In genomic region chr5:74733885-74734558, GRCm38 (mm10) we compare ENCODE assay signal across 22 mouse cellular contexts. TPM values are rescaled to one million over a fixed set of nuclear protein-coding genes. Genes with fewer than 3 reads are reported as not detected.
DNase-seq lines count a peak whose midpoint lies in the region; ATAC-seq and TF ChIP-seq lines count a peak whose summit lies in the region.
"Had no signal": no experiment of that assay in that cellular context is flagged by ENCODE, and none has a peak within 500 bp of the region (broad histone marks: within the 10 kb centered on the region; RNA-seq: fewer than 3 reads in every experiment).

No protein-coding gene starts in this region.

- no peaks in the 10 kb centered on the region; the same call in 1 of the 2 replicates for H3K27me3 ChIP-seq in lung, embryonic 14.5 days (ENCODE audit: insufficient read depth, low read length)
- H3K27me3 ChIP-seq in embryonic facial prominence, embryonic 12.5 days = no peaks in the 10 kb centered on the region
- no peaks in the 10 kb centered on the region for H3K27me3 ChIP-seq in limb, embryonic 11.5 days (ENCODE audit: control insufficient read depth, insufficient read depth, low read length)
- H3K27me3 ChIP-seq: CH12.LX; hindbrain, embryonic 13.5 days had no signal

- WGBS in lung, embryonic 14.5 days = 53% methylated on average over 7 of the region's 7 CpGs
- 43% methylated on average over 7 of the region's 7 CpGs for WGBS in embryonic facial prominence, embryonic 12.5 days
- WGBS in limb, embryonic 11.5 days = 43% methylated on average over 7 of the region's 7 CpGs

- H3K4me2 ChIP-seq in lung, embryonic 14.5 days = no peak overlapping the region
- no peak overlapping the region for H3K4me2 ChIP-seq in embryonic facial prominence, embryonic 12.5 days (replicated peaks)
- H3K4me2 ChIP-seq in limb, embryonic 11.5 days (ENCODE audit: low read depth, severe bottlenecking) = no peak overlapping the region; the same call in 1 of the 2 replicates
- H3K4me2 ChIP-seq: heart, embryonic 15.5 days; hindbrain, embryonic 13.5 days; liver, embryonic 11.5 days; midbrain, embryonic 12.5 days had no signal

- H3K4me1 ChIP-seq in lung, embryonic 14.5 days (ENCODE audit: insufficient read depth) = peaks cover 7% of the 10 kb centered on the region; the same call in 1 of the 2 replicates
- peaks cover 15% of the 10 kb centered on the region for H3K4me1 ChIP-seq in embryonic facial prominence, embryonic 12.5 days
- H3K4me1 ChIP-seq in limb, embryonic 11.5 days (ENCODE audit: control insufficient read depth, insufficient read depth, low read length) = peaks cover 6% of the 10 kb centered on the region
- H3K4me1 ChIP-seq: midbrain, embryonic 12.5 days had no signal

- no peak for ATAC-seq in lung, embryonic 14.5 days (ENCODE audit: insufficient read depth)
- peak; percentile 63; the same call in 1 of the 2 replicates for ATAC-seq in embryonic facial prominence, embryonic 12.5 days (ENCODE audit: insufficient number of reproducible peaks, insufficient read depth, low FRiP score, low TSS enrichment)
- peak; percentile 65 for ATAC-seq in limb, embryonic 11.5 days (ENCODE audit: insufficient number of reproducible peaks, low FRiP score, low TSS enrichment, low read depth)
- ATAC-seq: forebrain, embryonic 14.5 days had no signal

- no peaks in the 10 kb centered on the region for H3K36me3 ChIP-seq in lung, embryonic 14.5 days (ENCODE audit: insufficient read depth)
- no peaks in the 10 kb centered on the region for H3K36me3 ChIP-seq in embryonic facial prominence, embryonic 12.5 days
- no peaks in the 10 kb centered on the region for H3K36me3 ChIP-seq in limb, embryonic 11.5 days (ENCODE audit: control insufficient read depth, insufficient read depth, low read length)
- H3K36me3 ChIP-seq: heart, embryonic 15.5 days; hindbrain, embryonic 13.5 days; midbrain, embryonic 12.5 days had no signal

- no peak overlapping the region for H3K4me3 ChIP-seq in lung, embryonic 14.5 days (ENCODE audit: low read depth, low read length)
- H3K4me3 ChIP-seq in embryonic facial prominence, embryonic 12.5 days = no peak overlapping the region
- H3K4me3 ChIP-seq in limb, embryonic 11.5 days (ENCODE audit: low read depth, low read length) = no peak overlapping the region
- H3K4me3 ChIP-seq: heart, embryonic 15.5 days; hindbrain, embryonic 13.5 days; midbrain, embryonic 12.5 days had no signal

- DNase-seq in lung, embryonic 14.5 days = peak; percentile 18
- DNase-seq in lung, postnatal 36 days = no peak
- peak; percentile 40 for DNase-seq in limb, embryonic 11.5 days (ENCODE audit: low spot score)
- DNase-seq in embryo, embryonic 9.5 days (ENCODE audit: extremely low spot score) = no peak
- no peak for DNase-seq in cerebellum, adult 9-11 months
- no peak for DNase-seq in spleen, adult 18-20 months
- DNase-seq: adrenal gland, postnatal 14 days; B cell, adult 2 months; cerebellum, adult 2 months; gastrocnemius, postnatal 25 days; heart, postnatal 36 days; kidney, adult 2 months; layer of hippocampus, adult 9-11 months; lung, adult 18-20 months; lung, postnatal 14 days had no signal

- H3K27ac ChIP-seq in lung, embryonic 14.5 days (ENCODE audit: low read depth) = no peak overlapping the region
- H3K27ac ChIP-seq in embryonic facial prominence, embryonic 12.5 days = peak overlapping the region; percentile 4; the same call in 1 of the 2 replicates
- no peak overlapping the region for H3K27ac ChIP-seq in limb, embryonic 11.5 days (replicated peaks; ENCODE audit: low read depth, low read length)
- H3K27ac ChIP-seq: heart, embryonic 15.5 days; hindbrain, embryonic 13.5 days; midbrain, embryonic 12.5 days had no signal

- H3K9ac ChIP-seq in lung, embryonic 14.5 days = no peak overlapping the region
- no peak overlapping the region for H3K9ac ChIP-seq in embryonic facial prominence, embryonic 12.5 days
- no peak overlapping the region for H3K9ac ChIP-seq in limb, embryonic 11.5 days (ENCODE audit: low read length)
- H3K9ac ChIP-seq: heart, embryonic 15.5 days; hindbrain, embryonic 13.5 days; midbrain, embryonic 12.5 days had no signal

- TF ChIP-seq CTCF in lung, embryonic 14.5 days (IDR thresholded peaks at IDR 0.05; ENCODE audit: low read depth) = no peak

- no peaks in the 10 kb centered on the region for H3K9me3 ChIP-seq in lung, embryonic 14.5 days (ENCODE audit: low read depth, low read length)
- H3K9me3 ChIP-seq in embryonic facial prominence, embryonic 12.5 days = no peaks in the 10 kb centered on the region
- H3K9me3 ChIP-seq in limb, embryonic 11.5 days (ENCODE audit: control insufficient read depth, low read length) = no peaks in the 10 kb centered on the region
- H3K9me3 ChIP-seq: heart, embryonic 15.5 days; hindbrain, embryonic 13.5 days; midbrain, embryonic 12.5 days had no signal

RNA-seq across cellular contexts. Expression of gene Lnx1, which starts 31.3 kb away (rescaled TPM):
- 4.8 and 5.5 TPM in 2 replicates for polyA plus RNA-seq in lung, embryonic 14.5 days (2014; fragmentation: Nextera tagmentation; extraction: Ambion mirVana)
- 1.8 and 2.0 TPM in 2 replicates for polyA plus RNA-seq in embryonic facial prominence, embryonic 12.5 days (2016; fragmentation: Nextera tagmentation; extraction: Ambion mirVana)
- 1.6 and 2.0 TPM in 2 replicates for polyA plus RNA-seq in limb, embryonic 11.5 days (2014; fragmentation: Nextera tagmentation; extraction: Ambion mirVana)

Comparison
In these comparisons a context has a peak if more than half of its experiments do, and no peak if none do; other contexts are left out.
1. DNase-seq: peak in lung, embryonic 14.5 days (single experiment) and limb, embryonic 11.5 days (single experiment); none in lung, postnatal 36 days (single experiment), embryo, embryonic 9.5 days (single experiment), cerebellum, adult 9-11 months (single experiment) and spleen, adult 18-20 months (0 of 2).